Mouse (Mus musculus) lung, embryonic 15.5 days (tissue): ENCODE results near the gene Myo1e. TPM values are rescaled to one million over a fixed set of nuclear protein-coding genes. Genes with fewer than 3 reads are reported as not detected.

Source experiments
- ATAC-seq: fragments of 200-750 bp; cut with Nextera tagmentation; 2 replicates; pipeline ENCODE4 v1.8.0; 2017; ENCODE audit warnings: moderate number of reproducible peaks, borderline replicate concordance; ENCODE audit not compliant: low FRiP score, low TSS enrichment; ENCODE audit errors: extremely low read depth
- H3K27ac ChIP-seq: fragments of 300-500 bp; sonication (generic); 2 replicates; pipeline ENCODE4 v1.5.1; 2015; ENCODE audit warnings: moderate library complexity, mild to moderate bottlenecking, inconsistent platforms
- H3K27me3 ChIP-seq: fragments of 300-500 bp; sonication (generic); 2 replicates; pipeline ENCODE4 v1.6.1; 2015; ENCODE audit warnings: inconsistent platforms
- H3K36me3 ChIP-seq: fragments of 300-500 bp; sonication (generic); 2 replicates; pipeline ENCODE4 v1.6.1; 2015; ENCODE audit warnings: inconsistent platforms
- H3K4me1 ChIP-seq: fragments of 300-500 bp; sonication (generic); 2 replicates; pipeline ENCODE4 v1.6.1; 2015; ENCODE audit warnings: inconsistent platforms
- H3K4me2 ChIP-seq: fragments of 300-500 bp; sonication (generic); 2 replicates; pipeline ENCODE4 v1.6.1; 2015; ENCODE audit warnings: inconsistent platforms, mild to moderate bottlenecking, moderate library complexity
- H3K4me3 ChIP-seq: fragments of 300-500 bp; sonication (generic); 2 replicates; pipeline ENCODE4 v1.5.1; 2015; ENCODE audit warnings: mild to moderate bottlenecking, inconsistent platforms
- H3K9ac ChIP-seq: fragments of 300-500 bp; sonication (generic); 2 replicates; pipeline ENCODE4 v1.6.1; 2015; ENCODE audit warnings: inconsistent platforms
- H3K9me3 ChIP-seq: fragments of 300-500 bp; sonication (generic); 2 replicates; pipeline ENCODE4 v1.6.1; 2016; ENCODE audit warnings: inconsistent platforms
- WGBS: fragments of 180-500 bp; shearing (Covaris S2); methylation state at CpG from one replicate; pipeline ENCODE4 v1.1.7; 2015; 5-methylcytosine and 5-hydroxymethylcytosine counted together
- polyA plus RNA-seq: library from polyadenylated mRNA; unstranded; fragments of >200 nt; fragmentation: Nextera tagmentation; extraction: Ambion mirVana; gene quantifications from 2 replicates; pipeline ENCODE4 v1.2.1, GENCODE M21; 2015

The Myo1e gene
- polyA plus RNA-seq, 1 experiment from 2014 or later, result 40.3 TPM

GRCm38 (mm10) chr9:70304901-70305300 is 97.8 kb downstream of the Myo1e start:
- ATAC-seq, result no peak
- 88% methylated on average over 8 of the region's 8 CpGs for WGBS
- no peaks in the 10 kb centered on the region for H3K27me3 ChIP-seq

GRCm38 (mm10) chr9:70310046-70310445 is 102.9 kb downstream of the Myo1e start:
- H3K4me3 ChIP-seq, result no peak overlapping the region
- no peak overlapping the region for H3K9ac ChIP-seq
- H3K27me3 ChIP-seq, result no peaks in the 10 kb centered on the region
- WGBS, result 45% methylated on average over 1 of the region's 1 CpGs
- H3K4me2 ChIP-seq, result no peak overlapping the region
- ATAC-seq, result no peak
- H3K9me3 ChIP-seq, result no peaks in the 10 kb centered on the region
- H3K36me3 ChIP-seq, result no peaks in the 10 kb centered on the region; the same call in 1 of the 2 replicates
- H3K4me1 ChIP-seq, result peaks cover 3% of the 10 kb centered on the region; the same call in 1 of the 2 replicates
- H3K27ac ChIP-seq, result no peak overlapping the region

More at GRCm38 (mm10) chr9:70304901-70305300, 97.8 kb downstream of the Myo1e start:
- Histone ChIP-seq H3K4me2 (no peak overlapping the region), H3K9ac (no peak overlapping the region), H3K4me3 (no peak overlapping the region), H3K9me3 (no peaks in the 10 kb centered on the region), H3K27ac (no peak overlapping the region), H3K4me1 (no peaks in the 10 kb centered on the region), H3K36me3 (no peaks in the 10 kb centered on the region; the same call in 1 of the 2 replicates)

DNA sequence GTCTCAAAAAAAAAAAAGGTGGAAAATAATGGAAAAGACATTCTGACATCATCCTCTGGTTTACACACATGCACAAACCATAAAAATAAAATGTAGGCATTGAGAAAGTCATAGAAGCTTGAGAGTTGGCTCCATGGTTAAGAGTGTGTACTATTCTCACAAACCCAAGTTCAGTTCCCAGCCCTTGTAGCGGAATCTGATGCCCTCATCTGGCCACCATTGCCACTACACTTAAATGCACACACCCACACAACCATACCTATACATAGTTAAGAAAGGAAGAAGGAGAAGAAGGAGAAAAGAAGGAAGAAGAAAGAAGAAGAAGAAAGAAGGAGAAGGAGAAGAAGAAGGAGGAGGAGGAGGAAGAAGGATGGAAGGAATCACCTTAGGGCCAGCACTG is 106.9 kb downstream of the Myo1e start:
- H3K27me3 ChIP-seq, result no peaks in the 10 kb centered on the region
- no peak overlapping the region for H3K4me3 ChIP-seq
- no peak overlapping the region for H3K4me2 ChIP-seq
- H3K9me3 ChIP-seq, result no peaks in the 10 kb centered on the region
- H3K4me1 ChIP-seq, result peaks cover 7% of the 10 kb centered on the region; the same call in 1 of the 2 replicates
- WGBS, result 93% methylated on average over 1 of the region's 1 CpGs
- ATAC-seq, result no peak
- no peaks in the 10 kb centered on the region; the same call in 1 of the 2 replicates for H3K36me3 ChIP-seq
- H3K9ac ChIP-seq, result no peak overlapping the region
- no peak overlapping the region for H3K27ac ChIP-seq

DNA sequence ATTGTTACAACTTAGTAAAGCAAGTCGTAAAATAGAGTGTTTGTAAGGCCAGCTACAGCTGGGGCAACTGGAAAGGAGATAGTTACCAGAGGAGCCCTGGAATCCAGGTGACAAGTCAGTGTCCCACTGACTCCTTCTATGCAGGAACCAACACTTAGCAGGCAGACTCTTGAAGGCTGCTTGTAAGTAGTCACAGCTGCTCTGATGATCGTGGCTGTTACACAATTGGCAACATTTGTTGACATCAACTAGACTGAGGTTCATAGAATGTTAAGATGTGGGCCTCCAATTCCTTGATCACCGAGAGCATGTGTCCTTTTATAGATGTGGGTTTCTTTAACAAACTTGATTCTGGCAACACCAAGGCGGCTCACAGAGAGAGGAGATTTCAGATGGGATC is 108.0 kb downstream of the Myo1e start:
- H3K9me3 ChIP-seq, result no peaks in the 10 kb centered on the region
- no peak overlapping the region for H3K9ac ChIP-seq
- H3K36me3 ChIP-seq, result no peaks in the 10 kb centered on the region; the same call in 1 of the 2 replicates
- H3K27ac ChIP-seq, result no peak overlapping the region
- no peak for ATAC-seq
- no peak overlapping the region for H3K4me2 ChIP-seq
- no peaks in the 10 kb centered on the region for H3K27me3 ChIP-seq
- WGBS, result 41% methylated on average over 4 of the region's 4 CpGs
- H3K4me1 ChIP-seq, result peaks cover 7% of the 10 kb centered on the region; the same call in 1 of the 2 replicates
- H3K4me3 ChIP-seq, result no peak overlapping the region

DNA sequence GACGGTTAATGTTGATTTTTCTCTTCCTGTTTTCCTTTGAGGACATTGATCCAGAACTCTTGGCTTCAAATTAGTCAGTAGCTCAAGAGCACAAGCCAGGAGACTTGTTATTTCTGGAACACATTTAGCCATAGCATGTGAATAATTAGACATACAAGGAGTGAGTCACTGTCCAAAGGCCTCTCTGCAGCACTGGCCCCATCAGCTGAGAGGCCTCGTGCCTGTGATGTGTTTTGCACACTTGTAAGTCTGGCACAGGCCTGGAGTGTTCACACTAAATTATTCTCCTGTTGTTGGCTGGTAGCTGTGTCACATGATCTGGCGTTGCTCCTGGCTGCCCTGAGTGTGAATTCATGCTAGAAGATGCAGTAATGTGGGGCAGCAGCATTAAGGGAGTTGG is 111.5 kb downstream of the Myo1e start:
- H3K4me3 ChIP-seq, result no peak overlapping the region
- no peak overlapping the region for H3K4me2 ChIP-seq
- peak; percentile 79; the same call in 1 of the 2 replicates for ATAC-seq
- no peak overlapping the region for H3K27ac ChIP-seq
- H3K27me3 ChIP-seq, result no peaks in the 10 kb centered on the region
- H3K4me1 ChIP-seq, result peaks cover 7% of the 10 kb centered on the region; the same call in 1 of the 2 replicates
- H3K9ac ChIP-seq, result no peak overlapping the region
- WGBS, result 46% methylated on average over 3 of the region's 3 CpGs
- no peaks in the 10 kb centered on the region for H3K9me3 ChIP-seq
- H3K36me3 ChIP-seq, result 0 out of 2 replicates have a peak, but pooled peaks cover 7% of the 10 kb centered on the region

- Histone ChIP-seq H3K4me3 (no peak overlapping the region), H3K9me3 (no peaks in the 10 kb centered on the region), H3K4me2 (no peak overlapping the region), H3K4me1 (no peaks in the 10 kb centered on the region), H3K9ac (no peak overlapping the region), H3K36me3 (0 out of 2 replicates have a peak, but pooled peaks cover 12% of the 10 kb centered on the region), H3K27me3 (no peaks in the 10 kb centered on the region), H3K27ac (no peak overlapping the region)
- no peak for ATAC-seq
- 86% methylated on average over 4 of the region's 4 CpGs for WGBS
Measured at GRCm38 (mm10) chr9:70324336-70324735, 117.2 kb downstream of the Myo1e start.

- Histone ChIP-seq H3K9me3 (no peaks in the 10 kb centered on the region), H3K4me2 (no peak overlapping the region), H3K27me3 (no peaks in the 10 kb centered on the region), H3K4me1 (no peaks in the 10 kb centered on the region), H3K4me3 (no peak overlapping the region), H3K27ac (no peak overlapping the region), H3K9ac (no peak overlapping the region), H3K36me3 (peaks cover 18% of the 10 kb centered on the region)
- 43% methylated on average over 8 of the region's 8 CpGs for WGBS
- no peak for ATAC-seq
Measured at GRCm38 (mm10) chr9:70325880-70326595, 118.9 kb downstream of the Myo1e start.

DNA sequence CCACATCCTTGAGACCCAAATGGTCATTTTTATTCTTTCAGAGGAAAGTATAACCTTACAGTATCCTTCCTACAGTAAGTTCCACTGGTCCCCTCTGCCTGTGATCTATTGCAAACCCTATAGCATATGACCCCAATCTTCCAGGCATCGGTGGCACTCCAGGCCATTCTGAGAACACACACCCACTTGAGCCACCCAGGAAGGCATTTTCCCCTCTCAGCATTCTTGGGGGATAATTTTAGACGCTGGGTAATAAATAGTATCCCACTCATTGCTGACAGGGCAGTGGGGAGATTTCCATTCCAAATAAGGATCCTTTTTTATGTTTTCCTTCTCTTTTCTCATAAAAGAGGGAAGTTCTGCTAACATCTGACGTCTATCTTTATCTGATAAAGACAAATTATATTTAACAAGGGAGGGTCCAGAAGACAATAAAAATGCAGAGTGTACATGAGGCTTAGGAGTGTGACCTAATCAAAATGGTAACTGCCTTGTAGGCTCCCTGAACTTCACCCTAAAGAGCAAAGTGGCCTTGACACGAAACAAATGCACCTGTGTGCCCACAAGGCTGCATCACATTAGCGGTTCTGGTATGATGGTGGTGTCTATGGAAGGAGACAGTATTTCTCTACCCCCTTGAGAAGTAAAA is 121.2 kb downstream of the Myo1e start:
- H3K27me3 ChIP-seq, result no peaks in the 10 kb centered on the region
- H3K4me3 ChIP-seq, result no peak overlapping the region
- no peak overlapping the region for H3K27ac ChIP-seq
- H3K9ac ChIP-seq, result no peak overlapping the region
- no peak overlapping the region for H3K4me2 ChIP-seq
- H3K4me1 ChIP-seq, result no peaks in the 10 kb centered on the region
- WGBS, result 73% methylated on average over 5 of the region's 5 CpGs
- H3K9me3 ChIP-seq, result no peaks in the 10 kb centered on the region
- peaks cover 15% of the 10 kb centered on the region for H3K36me3 ChIP-seq
- ATAC-seq, result no peak

GRCm38 (mm10) chr9:70331727-70332335 is 124.7 kb downstream of the Myo1e start:
- no peaks in the 10 kb centered on the region for H3K27me3 ChIP-seq
- no peaks in the 10 kb centered on the region for H3K9me3 ChIP-seq
- no peaks in the 10 kb centered on the region for H3K4me1 ChIP-seq
- peak; percentile 19; the same call in 1 of the 2 replicates for ATAC-seq
- no peak overlapping the region for H3K4me3 ChIP-seq
- no peak overlapping the region for H3K27ac ChIP-seq
- H3K9ac ChIP-seq, result no peak overlapping the region
- peaks cover 15% of the 10 kb centered on the region for H3K36me3 ChIP-seq
- WGBS, result 51% methylated on average over 11 of the region's 11 CpGs
- H3K4me2 ChIP-seq, result no peak overlapping the region

DNA sequence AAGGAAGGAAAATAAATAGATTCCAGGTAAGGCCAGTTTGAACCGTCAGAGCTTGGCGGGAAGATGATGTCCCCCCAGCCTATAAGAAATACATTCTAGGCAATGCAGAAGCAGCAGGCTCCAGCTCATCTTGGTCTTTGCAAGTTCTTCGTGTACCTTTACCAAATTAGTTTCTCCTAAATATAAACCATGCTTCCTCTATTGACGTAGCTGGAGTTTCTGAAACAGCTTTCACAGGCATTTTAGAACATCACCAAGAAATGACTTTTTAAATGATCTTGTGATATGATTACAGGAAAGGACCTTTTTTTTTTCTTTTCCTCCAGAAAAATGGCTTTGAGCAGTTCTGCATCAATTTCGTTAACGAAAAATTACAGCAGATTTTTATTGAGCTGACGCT is 131.2 kb downstream of the Myo1e start:
- Histone ChIP-seq H3K4me1 (no peaks in the 10 kb centered on the region), H3K9me3 (no peaks in the 10 kb centered on the region), H3K27me3 (no peaks in the 10 kb centered on the region), H3K9ac (no peak overlapping the region), H3K27ac (no peak overlapping the region), H3K4me3 (no peak overlapping the region), H3K4me2 (no peak overlapping the region), H3K36me3 (peaks cover 57% of the 10 kb centered on the region)
- 86% methylated on average over 7 of the region's 7 CpGs for WGBS
- no peak for ATAC-seq

DNA sequence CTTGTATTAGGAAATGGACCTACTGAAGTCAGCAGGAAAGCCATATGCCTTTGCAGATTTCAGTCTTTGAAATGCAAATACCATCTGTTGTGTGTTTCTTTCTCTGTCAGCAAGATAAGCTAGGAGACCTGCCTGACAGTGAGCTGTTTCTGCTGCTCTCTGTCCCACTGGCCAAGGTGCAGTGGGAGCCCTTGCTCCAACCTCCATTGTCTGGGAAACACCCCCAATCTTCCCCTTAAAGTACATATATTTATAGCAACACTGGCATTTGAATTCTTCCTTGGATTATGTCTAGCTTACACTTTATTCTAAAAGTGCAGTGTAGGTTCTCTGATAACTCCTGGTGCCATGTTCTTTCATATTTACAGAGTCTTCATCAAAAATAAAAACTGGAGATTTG is 131.7 kb downstream of the Myo1e start:
- Histone ChIP-seq H3K4me2 (no peak overlapping the region), H3K27me3 (no peaks in the 10 kb centered on the region), H3K9me3 (no peaks in the 10 kb centered on the region), H3K4me1 (no peaks in the 10 kb centered on the region), H3K4me3 (no peak overlapping the region), H3K9ac (no peak overlapping the region), H3K36me3 (peaks cover 54% of the 10 kb centered on the region), H3K27ac (no peak overlapping the region)
- no peak for ATAC-seq

GRCm38 (mm10) chr9:70349274-70349673 is 142.1 kb downstream of the Myo1e start:
- Histone ChIP-seq H3K27me3 (no peaks in the 10 kb centered on the region), H3K27ac (no peak overlapping the region), H3K4me3 (no peak overlapping the region), H3K9ac (no peak overlapping the region), H3K9me3 (no peaks in the 10 kb centered on the region), H3K4me2 (no peak overlapping the region), H3K36me3 (peaks cover 24% of the 10 kb centered on the region), H3K4me1 (no peaks in the 10 kb centered on the region)
- no peak for ATAC-seq
- 75% methylated on average over 2 of the region's 2 CpGs for WGBS
